Mouse (Mus musculus) thymus, adult 2 months (tissue): ENCODE results near the gene Bglap3.

Experiments used
- CTCF ChIP-seq: fragments of 200-500 bp; IDR thresholded peaks from 2 replicates; pipeline ENCODE4 v1.5.1; 2012; ENCODE audit warnings: mild to moderate bottlenecking, control low read depth, low read length, moderate library complexity, borderline replicate concordance; ENCODE audit not compliant: control insufficient read depth, poor library complexity, insufficient read depth; ENCODE audit errors: extremely low read depth
- POLR2A ChIP-seq: fragments of 200-500 bp; IDR thresholded peaks from 2 replicates; pipeline ENCODE4 v1.6.1; 2012; ENCODE audit warnings: mild to moderate bottlenecking, low read length, control low read depth, moderate library complexity; ENCODE audit not compliant: control insufficient read depth, poor library complexity, insufficient read depth; ENCODE audit errors: extremely low read depth

DNA sequence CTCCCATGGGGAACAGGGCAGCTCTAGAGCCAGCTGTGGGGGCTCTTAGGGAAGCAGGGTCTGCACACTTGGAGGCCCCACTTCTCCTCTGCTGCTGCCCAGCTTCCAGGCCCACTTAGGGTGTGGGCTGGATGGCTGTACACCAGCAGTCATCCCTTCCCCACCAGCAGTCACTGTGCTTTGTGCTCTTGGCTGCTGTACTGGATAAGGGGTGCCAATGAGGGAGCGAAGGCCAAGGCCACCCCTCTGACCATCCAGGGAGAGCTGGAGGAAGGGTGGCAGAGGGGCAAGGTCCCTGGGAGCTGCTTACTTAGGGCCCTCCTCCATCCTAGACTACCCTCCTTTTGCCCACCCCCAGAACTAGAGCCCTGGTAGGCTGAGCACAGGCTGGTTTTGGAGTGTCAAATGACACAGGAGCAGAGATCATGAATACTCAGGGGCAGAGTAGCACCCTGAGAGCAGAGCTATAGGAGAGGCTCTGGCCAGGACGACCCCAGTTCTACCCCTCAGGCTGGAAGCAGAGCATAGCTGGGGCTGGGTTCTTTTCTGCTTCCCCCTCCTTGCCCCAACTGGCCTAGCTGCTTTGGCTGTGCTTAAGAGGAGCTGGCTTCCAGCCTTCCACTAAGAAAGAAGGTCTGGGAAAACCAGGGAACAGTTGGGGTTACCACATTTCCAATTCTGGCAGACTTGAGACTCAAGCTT lies 10.8 kb downstream of the Bglap3 start:
- TF ChIP-seq POLR2A (no peak), CTCF (no peak)
